Mouse (Mus musculus) E14TG2a.4 (cell line): Measurements from ENCODE around the gene Slc17a7.

ENCODE experiments used
- CTCF ChIP-seq: conservative IDR thresholded peaks from 2 replicates; pipeline ENCODE4 v1.5.1; 2014; ENCODE audit warnings: low read length
- NANOG ChIP-seq: IDR thresholded peaks from 2 replicates; pipeline ENCODE4 v1.6.1; 2014; ENCODE audit warnings: borderline replicate concordance, low read length, mixed read lengths
- POU5F1 ChIP-seq: IDR thresholded peaks from 2 replicates; pipeline ENCODE4 v1.6.1; 2014; ENCODE audit warnings: low read length, borderline replicate concordance

GRCm38 (mm10) chr7:45160316-45160800 is 3.4 kb upstream of the Slc17a7 start:
- no peak for TF ChIP-seq CTCF
- no peak for TF ChIP-seq NANOG
- TF ChIP-seq POU5F1 = no peak
